Mouse (Mus musculus): ENCODE measurements around the gene Dnah7a.
"Not testable (repeated sequence)": the region's sequence is repeated elsewhere in the genome, so short reads cannot be mapped to it uniquely, and the experiment has no call there.

DNA sequence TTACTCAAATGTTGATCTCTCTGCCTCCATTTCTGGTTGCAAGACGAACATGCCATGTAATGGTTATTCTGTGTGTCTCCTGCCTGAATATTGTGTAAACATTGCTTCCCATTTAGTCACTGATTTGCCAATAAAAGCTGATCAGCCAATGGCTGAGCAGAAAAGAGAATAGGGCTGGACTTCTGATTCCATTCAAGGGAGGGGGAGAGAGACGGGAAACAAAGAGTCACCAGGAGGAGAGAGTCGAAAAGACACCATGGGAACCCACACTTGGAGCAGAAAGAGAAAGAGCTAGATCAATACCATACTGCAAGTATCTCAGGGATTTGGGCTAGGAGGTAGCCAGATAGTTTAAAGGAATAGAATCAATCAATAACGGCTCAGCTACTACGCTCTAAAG lies 3.0 kb upstream of the Dnah7a start:
- TF ChIP-seq CTCF, POLR2A (IDR thresholded peaks at IDR 0.05; ENCODE audit: insufficient read depth, low read depth, low read length): not testable (repeated sequence)
